Mouse (Mus musculus): Measurements from ENCODE around the gene Ing2.

Ing2 gene

DNA sequence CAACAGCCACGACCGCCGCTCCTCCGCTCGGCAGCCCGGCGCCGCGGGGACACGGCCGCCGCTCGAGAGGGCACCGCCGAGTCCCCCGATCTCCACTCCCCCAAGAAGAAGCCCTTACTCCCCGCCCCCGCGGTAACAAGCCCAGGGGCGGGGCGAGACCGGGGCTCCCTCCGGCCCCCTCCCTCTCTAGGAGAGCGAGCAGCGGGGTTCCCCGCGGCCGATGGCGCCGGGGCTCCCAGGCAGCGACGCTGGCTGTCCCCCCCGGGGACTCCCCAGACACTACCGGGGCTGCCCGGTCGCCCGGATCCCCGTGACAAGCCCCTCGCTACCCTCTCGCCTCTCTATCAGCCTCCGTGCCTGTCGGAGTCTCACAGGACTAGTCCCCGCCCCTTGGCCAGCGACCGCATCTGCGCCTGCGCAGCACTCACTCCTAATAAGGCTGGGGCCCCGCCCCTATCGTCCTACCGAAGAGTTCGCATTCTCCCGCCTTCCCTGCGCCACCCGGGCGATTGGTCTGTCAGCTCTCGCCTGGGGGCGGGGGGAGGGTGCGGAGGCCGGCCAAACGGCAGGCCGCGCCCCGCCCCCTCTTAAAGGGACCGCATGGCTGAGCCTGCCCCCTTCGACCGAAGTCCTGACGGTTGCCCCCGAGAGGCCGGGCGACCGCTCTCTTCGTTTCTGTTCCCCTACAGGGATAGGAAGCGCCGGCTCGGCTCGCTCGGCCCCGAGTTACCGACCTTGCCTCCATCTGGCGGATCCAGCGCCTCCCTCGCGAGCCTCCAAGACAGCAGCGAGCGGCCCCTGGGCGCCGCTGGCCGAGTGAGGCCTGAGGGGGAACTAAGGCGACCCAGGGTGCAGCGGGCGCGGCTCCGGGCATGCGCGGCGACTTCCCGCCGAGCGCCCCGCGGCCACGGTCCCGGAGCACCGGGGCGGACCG is at the start of gene Ing2:
Ing2 (minus strand) TSS at position 780 of the 934 bp plus-strand sequence.
- peak; percentile 99 for DNase-seq (ENCODE audit: low read depth, low spot score)

DNA sequence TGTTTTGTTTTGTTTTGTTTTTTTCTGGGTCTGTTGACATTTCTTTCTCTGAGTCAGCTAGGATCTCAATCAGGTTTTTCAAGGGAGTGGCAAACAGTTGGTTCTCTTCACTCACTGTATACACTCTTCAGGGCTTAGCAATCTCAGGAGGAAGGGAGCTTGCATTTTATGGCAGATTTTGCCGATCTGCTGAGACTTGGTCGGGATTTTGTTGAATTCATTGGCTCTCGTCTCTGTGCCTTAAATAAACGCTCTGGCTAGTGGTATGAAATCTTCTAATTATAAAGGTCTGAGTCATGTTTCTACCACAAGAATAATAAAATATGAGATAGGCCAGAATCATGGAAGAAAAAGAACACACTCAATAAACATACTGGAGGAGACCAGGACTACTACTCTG is 46.3 kb upstream of the Ing2 start:
- DNase-seq (ENCODE audit: low read depth, low spot score) = no peak

DNA sequence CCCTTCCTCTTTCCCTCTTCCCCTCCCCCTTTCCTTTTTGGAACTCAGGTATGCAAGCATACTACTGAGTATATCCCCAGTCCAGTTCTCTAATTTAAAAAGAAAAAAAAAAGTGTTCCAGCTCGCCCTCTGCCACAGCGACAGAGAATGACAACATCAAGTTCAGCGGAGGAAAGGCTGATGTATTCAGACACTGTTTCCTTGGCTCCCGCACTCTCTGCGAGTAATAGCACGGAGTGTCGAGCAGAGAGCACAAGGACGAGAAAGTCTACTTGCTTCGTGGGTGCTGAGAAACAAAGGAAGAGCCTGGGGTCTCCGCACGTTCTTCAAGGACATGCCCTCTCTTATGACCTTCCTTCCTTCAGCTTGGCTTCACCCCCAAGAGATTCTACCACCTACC is 43.3 kb upstream of the Ing2 start:
- no peak for DNase-seq (ENCODE audit: low read depth, low spot score)

GRCm38 (mm10) chr8:47713761-47714745 is 38.7 kb upstream of the Ing2 start, which contains the start of gene Cdkn2aip:
TSS of gene Cdkn2aip (minus strand) at chr8:47713932.
- DNase-seq (ENCODE audit: low read depth, low spot score) = peak; percentile 96

GRCm38 (mm10) chr8:47713171-47713663 is 37.9 kb upstream of the Ing2 start:
- DNase-seq (ENCODE audit: low read depth, low spot score) = peak; percentile 20

DNA sequence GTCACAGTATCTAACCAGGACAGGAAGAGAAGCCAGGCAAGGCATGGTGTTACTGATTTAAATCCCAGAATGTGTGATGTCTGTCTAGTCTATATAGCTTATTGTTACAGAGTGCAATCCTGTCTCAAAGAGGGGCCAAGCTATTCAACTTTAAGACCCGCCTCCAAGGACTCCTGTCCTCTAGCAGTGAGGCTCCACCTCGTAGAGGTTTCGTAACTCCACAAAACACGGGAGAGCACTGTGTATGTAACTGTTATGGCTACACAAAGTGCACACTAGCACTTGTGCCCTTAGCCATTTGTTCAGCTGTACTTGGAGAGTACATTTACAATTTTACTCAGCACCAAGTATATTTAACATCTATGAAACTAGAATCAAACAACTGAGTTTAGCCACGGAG is 32.8 kb upstream of the Ing2 start:
- no peak for DNase-seq (ENCODE audit: low read depth, low spot score)

DNA sequence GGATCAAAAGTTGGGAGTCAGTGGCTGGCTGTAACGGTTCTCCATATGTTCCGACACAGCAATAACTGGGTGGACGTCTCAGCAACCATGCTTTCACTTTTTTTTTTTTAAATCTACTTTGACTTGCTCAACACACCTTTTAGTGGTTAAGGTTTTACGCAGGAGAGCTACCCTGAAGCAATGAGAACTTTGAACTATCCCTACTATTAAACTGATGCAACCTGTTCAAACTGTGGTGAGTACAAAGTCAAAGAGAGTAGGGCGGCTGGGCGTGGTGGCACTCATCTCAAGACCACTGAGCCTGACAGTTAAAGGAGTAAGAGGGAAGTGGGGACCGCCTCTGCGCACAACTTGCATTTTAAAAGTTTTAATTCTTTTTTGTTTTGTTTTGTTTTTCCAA is 31.4 kb upstream of the Ing2 start:
- no peak for DNase-seq (ENCODE audit: low read depth, low spot score)

DNA sequence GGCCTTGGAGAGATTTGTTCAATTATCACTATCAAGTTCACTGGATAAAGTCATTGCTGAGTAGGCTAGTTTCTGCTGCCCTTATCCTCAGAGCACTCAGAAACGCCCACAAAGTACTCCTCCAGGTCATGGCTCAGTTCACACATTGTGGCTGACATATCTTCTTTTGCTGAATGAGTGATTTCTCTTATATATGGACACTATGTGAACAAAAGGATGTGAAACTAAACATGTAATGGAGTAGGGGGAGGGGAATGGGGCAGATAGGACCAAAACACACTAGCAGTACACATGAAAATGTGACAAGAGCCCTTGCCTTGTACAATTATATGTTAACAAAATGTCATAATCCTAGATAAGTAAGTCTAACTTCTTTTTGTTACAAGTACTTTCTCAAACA is 27.0 kb upstream of the Ing2 start:
- DNase-seq (ENCODE audit: low read depth, low spot score) = no peak

DNA sequence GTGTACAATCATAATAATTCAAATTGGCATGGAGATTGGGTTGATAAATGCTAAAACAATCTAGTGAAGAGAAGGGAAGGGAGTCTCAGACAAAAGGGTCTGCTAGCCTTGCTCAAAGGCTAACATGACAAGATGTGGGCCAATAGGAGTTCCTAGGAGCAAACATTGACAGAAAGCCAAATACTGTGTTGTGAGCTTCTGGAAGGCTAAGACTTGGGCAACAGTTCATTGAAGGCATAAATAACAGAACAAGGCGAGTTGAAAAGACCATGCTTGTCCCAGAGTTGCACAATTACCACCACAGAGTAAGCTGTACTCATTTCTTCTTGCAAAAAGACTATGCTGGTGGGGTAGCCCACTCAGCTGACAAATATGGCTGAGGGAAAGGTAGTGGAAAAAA is 22.3 kb upstream of the Ing2 start:
- DNase-seq (ENCODE audit: low read depth, low spot score) = no peak

DNA sequence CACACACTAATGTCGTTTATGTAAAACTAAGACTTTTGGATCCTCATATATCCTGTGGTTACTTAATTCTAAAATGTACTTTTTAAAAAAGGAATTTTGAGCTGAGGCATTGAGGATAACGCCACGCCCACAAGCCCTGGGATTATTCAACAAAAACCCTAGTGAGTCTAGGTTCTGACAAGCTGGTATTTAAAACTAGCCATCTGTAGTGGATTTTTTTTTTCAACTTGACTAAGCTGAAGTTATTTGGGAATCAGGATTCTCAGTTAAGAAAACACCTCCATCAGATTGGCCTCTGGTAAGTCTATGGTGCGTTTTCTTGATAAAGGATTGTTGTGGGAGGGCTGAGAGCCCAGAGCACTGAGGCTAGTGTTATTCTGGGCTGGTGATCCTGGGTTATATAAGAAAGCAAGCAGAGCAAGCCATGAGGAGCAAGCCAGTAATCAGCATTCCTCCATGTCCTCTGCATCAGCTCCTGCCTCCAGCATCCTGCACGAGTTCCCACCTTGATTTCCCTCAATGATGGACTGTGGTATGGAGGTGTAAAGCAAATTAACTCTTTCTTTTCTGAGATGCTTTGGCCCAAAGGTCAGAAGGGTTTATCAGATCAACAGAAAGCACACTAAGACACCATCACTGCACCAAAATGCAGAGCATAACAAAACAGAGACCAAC is 20.2 kb upstream of the Ing2 start:
- DNase-seq (ENCODE audit: low read depth, low spot score) = no peak

- DNase-seq (ENCODE audit: low read depth, low spot score) = peak; percentile 64
Observed at GRCm38 (mm10) chr8:47693119-47693518, 17.8 kb upstream of the Ing2 start.

DNA sequence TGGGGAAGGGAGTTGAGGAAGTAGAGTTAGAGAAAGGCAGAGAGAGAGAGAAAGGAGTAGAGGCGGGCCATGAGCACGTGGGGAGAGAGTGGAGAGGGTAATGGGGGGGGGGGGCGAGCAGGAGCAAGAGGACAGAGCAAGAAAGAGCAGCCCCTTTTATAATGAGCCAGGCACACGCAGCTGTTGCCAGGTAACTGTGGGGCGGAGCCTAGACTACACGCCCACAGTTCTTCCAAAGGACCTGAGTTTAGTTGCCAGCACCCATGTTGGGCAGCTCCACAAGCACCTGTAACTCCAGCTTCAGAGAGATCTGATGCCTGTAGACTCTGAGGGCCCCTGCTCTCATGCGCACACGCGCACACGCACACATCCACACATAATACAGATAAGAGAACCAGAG is 16.5 kb upstream of the Ing2 start:
- no peak for DNase-seq (ENCODE audit: low read depth, low spot score)

GRCm38 (mm10) chr8:47691303-47691702 is 15.9 kb upstream of the Ing2 start:
- no peak for DNase-seq (ENCODE audit: low read depth, low spot score)

GRCm38 (mm10) chr8:47690674-47691078 is 15.3 kb upstream of the Ing2 start:
- DNase-seq (ENCODE audit: low read depth, low spot score) = no peak

- no peak for DNase-seq (ENCODE audit: low read depth, low spot score)
Observed at GRCm38 (mm10) chr8:47689704-47690326, 14.5 kb upstream of the Ing2 start.

DNA sequence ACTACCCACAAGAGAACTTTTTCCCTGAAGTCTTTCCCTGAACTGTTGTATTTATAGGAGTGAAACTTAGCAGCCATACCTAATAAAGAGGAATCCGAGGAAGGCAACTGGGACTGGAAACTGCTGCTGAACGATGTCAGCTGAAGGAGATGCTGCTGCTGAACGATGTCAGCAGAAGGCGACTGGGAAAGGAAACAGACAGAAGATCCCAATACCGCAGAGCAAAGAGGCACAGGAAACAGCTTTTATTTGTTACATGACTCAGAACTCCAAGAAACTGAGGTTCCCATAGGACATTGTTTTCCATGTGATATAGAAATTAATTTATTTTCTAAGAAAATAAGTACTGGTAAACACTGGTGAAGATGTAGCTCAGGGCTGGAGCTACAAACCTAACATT is 9.1 kb upstream of the Ing2 start:
- DNase-seq (ENCODE audit: low read depth, low spot score) = no peak

GRCm38 (mm10) chr8:47683994-47684393 is 8.6 kb upstream of the Ing2 start:
- no peak for DNase-seq (ENCODE audit: low read depth, low spot score)

- no peak for DNase-seq (ENCODE audit: low read depth, low spot score)
Observed at GRCm38 (mm10) chr8:47680306-47680705, 5.0 kb upstream of the Ing2 start.

DNA sequence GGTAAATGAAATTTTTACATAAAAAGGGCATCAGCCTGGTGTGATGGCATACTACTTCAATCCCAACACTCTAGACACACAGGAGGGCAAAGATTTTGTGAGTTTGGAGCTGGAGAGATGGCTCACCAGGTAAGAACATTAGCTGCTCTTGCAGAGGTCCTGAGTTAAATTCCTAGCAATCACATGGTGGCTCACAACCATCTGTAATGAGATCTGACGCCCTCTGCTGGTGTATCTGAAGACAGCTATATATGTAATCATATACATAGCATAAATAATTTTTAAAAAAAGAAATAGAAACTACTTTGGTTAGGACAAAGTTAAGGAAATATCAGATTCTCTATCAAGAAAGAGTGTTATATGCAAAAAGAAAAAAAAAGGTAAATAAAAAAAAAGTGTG is 4.2 kb upstream of the Ing2 start:
- DNase-seq (ENCODE audit: low read depth, low spot score) = no peak

- no peak for DNase-seq (ENCODE audit: low read depth, low spot score)
Observed at GRCm38 (mm10) chr8:47676631-47677030, 1.3 kb upstream of the Ing2 start.

DNA sequence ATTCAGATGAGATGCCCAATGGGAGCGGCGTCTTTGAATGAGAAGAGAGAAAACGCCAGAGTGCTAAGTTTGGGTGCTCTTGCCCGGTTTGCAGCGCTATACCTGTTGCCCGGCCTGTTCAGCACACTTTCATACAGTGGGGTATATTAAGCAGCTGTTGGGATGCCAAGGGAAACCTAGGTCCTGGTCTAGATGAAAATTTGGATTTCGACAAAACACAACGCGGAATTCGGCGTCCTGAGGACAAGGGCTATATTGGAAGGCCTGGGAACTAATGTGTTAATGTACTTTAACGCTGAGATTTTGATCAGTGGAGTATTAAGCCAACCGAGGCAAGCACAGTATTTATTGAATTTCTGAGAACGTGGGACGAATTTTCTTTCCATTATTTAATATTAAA is 868 bp upstream of the Ing2 start:
- no peak for DNase-seq (ENCODE audit: low read depth, low spot score)
